8 mouse cellular contexts compared by ENCODE assay signal in genomic region chr5:108485239-108485638, GRCm38 (mm10). TPM values are rescaled to one million over a fixed set of nuclear protein-coding genes. Genes with fewer than 3 reads are reported as not detected.
DNase-seq lines count a peak whose midpoint lies in the region; ATAC-seq and TF ChIP-seq lines count a peak whose summit lies in the region.

No protein-coding gene starts in this region.

- in situ Hi-C loops in Patski (cut with MboI; ENCODE audit: low pct_unique_long_range_greater_than_20kb), result no loop called here

- no peak for DNase-seq in left cerebral cortex, adult 2 months (ENCODE audit: extremely low spot score in 1 of 2, low spot score in 2 of 2)
- no peak for DNase-seq in left cerebral cortex, adult 8-10 months (ENCODE audit: low spot score in 2 of 2)
- no peak for DNase-seq in Patski (ENCODE audit: low read depth, low spot score)
- DNase-seq in cerebellum, adult 9-10 months, result peak; percentile 64
- DNase-seq in limb, embryonic 10.5 days (ENCODE audit: low spot score), result peak; percentile 33
- peak; percentile 60 for DNase-seq in retina, embryonic 14.5 days (ENCODE audit: low spot score)
- DNase-seq in urinary bladder, postnatal 10 days (ENCODE audit: low spot score), result no peak
- no peak for DNase-seq in urinary bladder, adult 2 months (ENCODE audit: low spot score)

- H3K4me1 ChIP-seq in limb, embryonic 10.5 days, result no peaks in the 10 kb centered on the region

- POLR2A ChIA-PET in Patski (lab: Charles Lee), result interaction anchor here (0.9 kb wide), 1 partner anchor 11 kb away, joined by 3 read pairs; no protein-coding TSS in a partner anchor

- no peak overlapping the region for H3K4me3 ChIP-seq in left cerebral cortex, adult 2 months
- H3K4me3 ChIP-seq in limb, embryonic 10.5 days, result no peak overlapping the region

- H3K9me3 ChIP-seq in limb, embryonic 10.5 days (replicated peaks), result no peaks in the 10 kb centered on the region

- WGBS in limb, embryonic 10.5 days, result 97% methylated on average over 2 of the region's 2 CpGs

- H3K36me3 ChIP-seq in limb, embryonic 10.5 days, result peaks cover 84% of the 10 kb centered on the region

- H3K27me3 ChIP-seq in Patski, result no peaks in the 10 kb centered on the region
- H3K27me3 ChIP-seq in limb, embryonic 10.5 days (ENCODE audit: low read depth, poor library complexity, severe bottlenecking), result no peaks in the 10 kb centered on the region

- H3K27ac ChIP-seq in left cerebral cortex, adult 2 months, result no peak overlapping the region
- no peak overlapping the region for H3K27ac ChIP-seq in limb, embryonic 10.5 days

- CTCF ChIA-PET in Patski (lab: Charles Lee), result interaction anchor here (0.7 to 2.5 kb wide), 10 partner anchors 9 to 166 kb away, joined by 3 to 9 read pairs (median 4); no protein-coding TSS in a partner anchor

- peak; percentile 71 for ATAC-seq in Patski

- peak; percentile 71 for TF ChIP-seq CTCF in left cerebral cortex, adult 2 months (IDR thresholded peaks at IDR 0.05)
- peak; percentile 82 for TF ChIP-seq CTCF in Patski (IDR thresholded peaks at IDR 0.05)

- intact Hi-C loops in left cerebral cortex, adult 2 months (cut with DNase I), result no loop called here

RNA-seq across cellular contexts. Expression of gene Pcgf3, which starts 24.2 kb away (rescaled TPM):
- 10 to 100 TPM; 46.6 to 47.3 TPM for total RNA-seq in left cerebral cortex, adult 2 months (2021)
- total RNA-seq in left cerebral cortex, adult 8-10 months (2022), result 10 to 100 TPM; 36.7 to 41.7 (median 38.5) TPM
- polyA plus RNA-seq in Patski (2021), result 42.5 TPM
- 24.1 and 27.1 TPM in 2 replicates for polyA plus RNA-seq in limb, embryonic 10.5 days (2016; fragmentation: Nextera tagmentation; extraction: Ambion mirVana)
- polyA plus RNA-seq in urinary bladder, adult 2 months (2012; rRNA removed), result 13.9 and 17.1 TPM in 2 replicates

RNA-seq across cellular contexts. Expression of gene Mfsd7a, which starts 36.5 kb away (rescaled TPM):
- total RNA-seq in left cerebral cortex, adult 2 months (2021), result under 1 TPM; 0.75 TPM
- total RNA-seq in left cerebral cortex, adult 8-10 months (2022), result 1 to 10 TPM in 3 of 4 experiments, under 1 TPM in 1; 0.81 to 1.4 (median 1.2) TPM
- 1.1 TPM for polyA plus RNA-seq in Patski (2021)
- 0.09 and 0.20 TPM in 2 replicates for polyA plus RNA-seq in limb, embryonic 10.5 days (2016; fragmentation: Nextera tagmentation; extraction: Ambion mirVana)
- 9.8 and 10.7 TPM in 2 replicates for polyA plus RNA-seq in urinary bladder, adult 2 months (2012; rRNA removed)

RNA-seq across cellular contexts. Expression of gene Atp5k, which starts 51.0 kb away (rescaled TPM):
- 100 to 1,000 TPM; 222 to 225 TPM for total RNA-seq in left cerebral cortex, adult 2 months (2021)
- total RNA-seq in left cerebral cortex, adult 8-10 months (2022), result 100 to 1,000 TPM; 110 to 288 (median 188) TPM
- 817 TPM for polyA plus RNA-seq in Patski (2021)
- 385 and 399 TPM in 2 replicates for polyA plus RNA-seq in limb, embryonic 10.5 days (2016; fragmentation: Nextera tagmentation; extraction: Ambion mirVana)
- 219 and 292 TPM in 2 replicates for polyA plus RNA-seq in urinary bladder, adult 2 months (2012; rRNA removed)

Comparison
In these comparisons a context has a peak if more than half of its experiments do, and no peak if none do; other contexts are left out.
1. DNase-seq: peak in cerebellum, adult 9-10 months (single experiment), limb, embryonic 10.5 days (single experiment) and retina, embryonic 14.5 days (single experiment); none in left cerebral cortex, adult 2 months (0 of 2), left cerebral cortex, adult 8-10 months (0 of 2), Patski (single experiment), urinary bladder, postnatal 10 days (single experiment) and urinary bladder, adult 2 months (single experiment).